Mouse (Mus musculus) stomach, postnatal 0 days (tissue): ENCODE measurements around the gene B3galt5. TPM values are rescaled to one million over a fixed set of nuclear protein-coding genes. Genes with fewer than 3 reads are reported as not detected.

Experiments used
- ATAC-seq: fragments of 200-750 bp; cut with Nextera tagmentation; 2 replicates; pipeline ENCODE4 v1.8.0; 2017; ENCODE audit not compliant: low FRiP score, low TSS enrichment
- DNase-seq: peaks from one replicate; pipeline ENCODE4 v3.0.0-alpha.2; 2016; ENCODE audit warnings: low spot score
- H3K27ac ChIP-seq: fragments of 300-500 bp; sonication (generic); replicated peaks from 2 replicates; pipeline ENCODE4 v1.5.1; 2014; ENCODE audit warnings: mild to moderate bottlenecking, control low read depth
- H3K27me3 ChIP-seq: fragments of 300-500 bp; sonication (generic); 2 replicates; pipeline ENCODE4 v1.6.1; 2014; ENCODE audit warnings: low read length; ENCODE audit not compliant: control insufficient read depth, insufficient read depth
- H3K36me3 ChIP-seq: fragments of 300-500 bp; sonication (generic); 2 replicates; pipeline ENCODE4 v1.6.1; 2014; ENCODE audit warnings: low read length, mixed read lengths; ENCODE audit not compliant: control insufficient read depth, insufficient read depth
- H3K4me1 ChIP-seq: fragments of 300-500 bp; sonication (generic); replicated peaks from 2 replicates; pipeline ENCODE4 v1.6.1; 2014; ENCODE audit warnings: antibody characterized with exemption; ENCODE audit not compliant: control insufficient read depth, insufficient read depth
- H3K4me2 ChIP-seq: fragments of 300-500 bp; sonication (generic); replicated peaks from 2 replicates; pipeline ENCODE4 v1.6.1; 2014; ENCODE audit warnings: low read depth, mild to moderate bottlenecking, control low read depth, moderate library complexity
- H3K4me3 ChIP-seq: fragments of 300-500 bp; sonication (generic); 2 replicates; pipeline ENCODE4 v1.5.1; 2014; ENCODE audit warnings: low read depth, low read length, control low read depth
- H3K9ac ChIP-seq: fragments of 300-500 bp; sonication (generic); 2 replicates; pipeline ENCODE4 v1.6.1; 2014; ENCODE audit warnings: mild to moderate bottlenecking, low read length, control low read depth, mixed read lengths
- H3K9me3 ChIP-seq: fragments of 300-500 bp; sonication (generic); 2 replicates; pipeline ENCODE4 v1.6.1; 2016; ENCODE audit warnings: low read length; ENCODE audit not compliant: control insufficient read depth
- CTCF ChIP-seq: IDR thresholded peaks from 2 replicates; pipeline ENCODE4 v1.5.1; 2016; ENCODE audit warnings: antibody characterized with exemption, low read depth, mild to moderate bottlenecking, moderate library complexity
- EP300 ChIP-seq: optimal IDR thresholded peaks from 2 replicates; pipeline ENCODE3; 2016; ENCODE audit warnings: antibody characterized with exemption
- WGBS: fragments of 180-500 bp; shearing (Covaris S2); extraction: QIAGEN DNeasy Blood & Tissue Kit; methylation state at CpG from one replicate; pipeline ENCODE4 v1.1.7; 2014; 5-methylcytosine and 5-hydroxymethylcytosine counted together
- polyA plus RNA-seq: library from polyadenylated mRNA; unstranded; fragments of >200 nt; fragmentation: Nextera tagmentation; extraction: Ambion mirVana; gene quantifications from 2 replicates; pipeline ENCODE4 v1.2.1, GENCODE M21; 2015

Gene B3galt5
- polyA plus RNA-seq, 1 experiment from 2014 or later = 8.7 TPM

DNA sequence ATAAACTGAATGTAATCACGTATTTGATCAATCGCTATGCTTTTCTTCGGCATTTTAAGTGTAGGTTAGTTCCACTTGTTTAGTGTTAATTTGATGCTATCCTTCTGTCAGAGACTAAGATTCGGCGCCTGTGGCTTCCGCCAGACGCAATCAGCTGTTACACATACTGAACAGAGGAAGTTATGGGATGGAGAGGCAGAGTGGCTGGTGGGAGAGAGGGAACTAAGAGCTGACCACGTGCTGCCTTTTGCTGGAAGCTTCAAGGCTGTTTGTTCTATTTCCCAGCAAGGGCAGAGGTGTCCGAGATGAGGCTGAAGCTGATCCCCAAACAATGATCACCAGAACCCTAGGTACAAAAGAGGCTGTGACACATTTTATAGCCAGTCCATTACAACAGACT is 56.3 kb downstream of the B3galt5 start:
- DNase-seq (no peak), ATAC-seq (no peak)
- Histone ChIP-seq H3K9me3 (no peaks in the 10 kb centered on the region), H3K36me3 (no peaks in the 10 kb centered on the region), H3K4me1 (no peaks in the 10 kb centered on the region), H3K9ac (no peak overlapping the region), H3K27ac (no peak overlapping the region), H3K4me2 (no peak overlapping the region), H3K4me3 (no peak overlapping the region), H3K27me3 (no peaks in the 10 kb centered on the region)
- 62% methylated on average over 9 of the region's 9 CpGs for WGBS
- no peak for TF ChIP-seq EP300
- no peak for TF ChIP-seq CTCF

DNA sequence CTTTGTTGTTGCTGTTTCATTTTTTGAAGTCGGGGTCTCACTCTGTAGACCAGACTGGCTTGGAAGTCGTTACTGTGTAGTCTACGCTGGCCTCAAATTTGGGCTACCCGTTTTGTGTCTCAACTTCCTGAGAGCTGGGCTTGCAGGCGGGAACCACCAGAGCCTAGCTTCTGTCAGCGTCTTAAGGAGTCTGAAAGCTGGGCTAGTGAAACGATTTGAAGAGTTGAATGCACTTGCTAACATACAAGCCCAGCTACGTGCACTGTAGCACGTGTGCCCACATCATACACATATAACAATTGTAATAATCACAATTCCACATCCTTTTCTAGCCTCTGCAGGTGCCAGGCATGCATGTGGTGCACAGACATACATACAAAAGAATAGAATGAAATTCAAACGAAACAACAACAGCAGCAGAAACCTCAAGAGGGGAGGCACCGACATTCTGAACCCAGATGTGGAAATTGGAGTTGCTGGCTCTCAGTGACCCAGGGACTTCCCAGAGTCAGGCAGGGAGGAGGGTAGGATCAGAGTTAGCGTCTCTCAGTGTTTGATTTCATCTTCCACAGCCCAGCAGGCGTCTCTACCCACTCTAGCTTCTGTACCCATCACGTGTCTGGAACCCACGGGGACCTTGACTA is 57.1 kb downstream of the B3galt5 start:
- no peaks in the 10 kb centered on the region for H3K4me1 ChIP-seq
- H3K9me3 ChIP-seq = no peaks in the 10 kb centered on the region
- no peak overlapping the region for H3K9ac ChIP-seq
- DNase-seq (no peak), ATAC-seq (no peak)
- no peaks in the 10 kb centered on the region for H3K27me3 ChIP-seq
- 69% methylated on average over 15 of the region's 15 CpGs for WGBS
- TF ChIP-seq EP300 (no peak), CTCF (no peak)
- H3K27ac ChIP-seq = no peak overlapping the region
- H3K4me2 ChIP-seq = no peak overlapping the region
- no peak overlapping the region for H3K4me3 ChIP-seq
- H3K36me3 ChIP-seq = no peaks in the 10 kb centered on the region

DNA sequence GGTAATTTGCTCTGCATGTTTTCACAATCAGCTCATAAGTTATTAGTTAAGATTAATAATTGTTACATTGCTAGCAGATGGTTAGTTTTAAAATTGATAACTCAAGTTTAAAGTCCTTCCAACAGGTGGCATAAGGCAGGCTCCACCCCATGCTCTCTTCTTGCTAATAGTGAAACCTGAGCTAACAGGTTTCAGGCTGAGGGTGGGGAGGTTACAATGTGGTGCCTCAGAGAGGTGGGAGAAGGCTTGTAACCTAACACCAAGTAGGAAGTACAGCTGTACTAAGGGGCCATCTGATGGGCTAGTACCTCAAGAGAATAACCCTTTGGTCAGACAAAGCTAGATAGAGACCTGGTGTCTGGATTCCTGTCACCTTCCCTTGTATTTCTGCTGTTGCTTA is 62.5 kb downstream of the B3galt5 start:
- H3K27me3 ChIP-seq = no peaks in the 10 kb centered on the region
- no peak for DNase-seq
- H3K4me3 ChIP-seq = no peak overlapping the region
- TF ChIP-seq EP300 = no peak
- no peak for TF ChIP-seq CTCF
- H3K9me3 ChIP-seq = no peaks in the 10 kb centered on the region
- H3K4me1 ChIP-seq = no peaks in the 10 kb centered on the region
- H3K4me2 ChIP-seq = no peak overlapping the region
- H3K27ac ChIP-seq = no peak overlapping the region
- no peak for ATAC-seq
- H3K36me3 ChIP-seq = no peaks in the 10 kb centered on the region
- H3K9ac ChIP-seq = no peak overlapping the region

DNA sequence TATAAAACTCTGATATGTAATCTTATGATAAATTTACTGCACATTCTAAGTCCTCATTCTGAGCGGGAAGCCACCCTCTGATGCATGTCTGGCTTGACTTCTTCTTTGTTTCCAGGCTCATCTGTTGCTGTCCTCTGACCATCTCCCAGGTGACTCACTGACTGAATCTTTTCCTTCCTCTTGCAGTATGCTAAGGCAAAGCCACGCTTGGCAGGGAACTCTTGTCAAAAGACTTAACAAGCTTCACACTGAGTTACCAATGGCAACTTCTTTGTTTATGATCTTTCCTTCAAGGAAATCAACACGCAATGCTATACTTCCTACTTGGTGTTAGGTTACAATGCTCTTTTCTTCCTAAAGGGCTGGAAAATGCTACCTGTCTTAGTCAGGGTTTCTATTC is 63.0 kb downstream of the B3galt5 start:
- H3K9ac ChIP-seq = no peak overlapping the region
- H3K4me1 ChIP-seq = no peaks in the 10 kb centered on the region
- no peaks in the 10 kb centered on the region for H3K36me3 ChIP-seq
- no peaks in the 10 kb centered on the region for H3K27me3 ChIP-seq
- ATAC-seq (no peak), DNase-seq (no peak)
- no peaks in the 10 kb centered on the region for H3K9me3 ChIP-seq
- no peak for TF ChIP-seq EP300
- no peak for TF ChIP-seq CTCF
- H3K4me3 ChIP-seq = no peak overlapping the region
- no peak overlapping the region for H3K4me2 ChIP-seq
- H3K27ac ChIP-seq = no peak overlapping the region
- 55% methylated on average over 3 of the region's 3 CpGs for WGBS

DNA sequence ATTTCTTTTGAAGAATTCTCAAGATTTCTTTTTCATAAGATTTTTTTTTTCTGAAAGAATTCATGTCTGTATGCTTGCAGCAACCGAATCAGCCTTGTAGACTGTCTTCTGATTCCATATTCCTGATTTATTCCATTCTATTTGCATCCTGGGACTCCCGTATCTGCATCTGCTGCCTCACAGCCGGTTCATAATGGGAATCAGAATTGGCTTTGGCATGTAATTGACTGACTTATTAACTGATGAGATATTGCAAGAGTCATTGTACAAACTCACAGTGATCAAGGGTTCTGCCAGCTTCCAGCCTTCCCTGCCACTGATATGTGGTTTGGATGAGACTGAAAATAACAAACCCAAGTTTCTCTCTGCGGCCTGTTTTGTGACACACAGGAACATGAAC is 67.8 kb downstream of the B3galt5 start:
- Histone ChIP-seq H3K4me3 (no peak overlapping the region), H3K9ac (no peak overlapping the region), H3K27ac (no peak overlapping the region), H3K9me3 (no peaks in the 10 kb centered on the region), H3K27me3 (no peaks in the 10 kb centered on the region), H3K36me3 (no peaks in the 10 kb centered on the region), H3K4me2 (no peak overlapping the region), H3K4me1 (no peaks in the 10 kb centered on the region)
- TF ChIP-seq CTCF (no peak), EP300 (no peak)
- ATAC-seq = no peak
- 77% methylated on average over 4 of the region's 4 CpGs for WGBS
- DNase-seq = no peak

DNA sequence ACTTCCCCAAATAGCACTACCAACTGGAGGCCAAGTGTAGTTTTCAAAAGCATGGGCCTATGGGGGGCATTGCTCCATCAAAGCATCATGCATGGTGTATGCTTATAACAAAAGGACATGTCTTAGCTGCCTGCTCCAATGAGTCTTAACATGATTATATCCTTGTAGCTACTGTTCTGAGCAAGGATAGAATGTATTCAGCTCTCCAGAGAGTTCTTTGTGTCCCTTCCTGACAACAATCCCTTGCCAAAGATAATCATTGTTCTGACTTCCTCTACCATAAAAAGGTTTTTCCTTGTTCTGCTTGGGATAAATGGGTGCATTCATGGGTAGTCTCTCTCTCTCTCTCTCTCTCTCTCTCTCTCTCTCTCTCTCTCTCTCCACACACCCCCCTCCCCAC is 68.8 kb downstream of the B3galt5 start:
- TF ChIP-seq EP300 = no peak
- TF ChIP-seq CTCF = no peak
- Histone ChIP-seq H3K4me1 (no peaks in the 10 kb centered on the region), H3K4me2 (no peak overlapping the region), H3K9me3 (no peaks in the 10 kb centered on the region), H3K36me3 (no peaks in the 10 kb centered on the region), H3K27ac (no peak overlapping the region), H3K27me3 (no peaks in the 10 kb centered on the region), H3K9ac (no peak overlapping the region), H3K4me3 (no peak overlapping the region)
- ATAC-seq (no peak), DNase-seq (no peak)
